Mouse (Mus musculus) c-Kit-positive CD71-positive TER-119-negative erythroid progenitor cells, embryonic 14.5 days (primary cell): ENCODE measurements around the gene Gm9857.

Experiments used
- DNase-seq: peaks from one replicate; pipeline ENCODE4 v3.0.0-alpha.2; 2013; ENCODE audit warnings: low read depth

Gm9857 gene

GRCm38 (mm10) chr3:108940001-108940633 is at the start of gene Gm9857:
Gene Gm9857 (minus strand): TSS chr3:108940445.
- DNase-seq = no peak

GRCm38 (mm10) chr3:108987009-108987659 is 46.9 kb upstream of the Gm9857 start:
- no peak for DNase-seq

GRCm38 (mm10) chr3:108986534-108986933 is 46.3 kb upstream of the Gm9857 start:
- no peak for DNase-seq

GRCm38 (mm10) chr3:108983989-108984388 is 43.7 kb upstream of the Gm9857 start:
- peak; percentile 35 for DNase-seq

- no peak for DNase-seq
Observed at GRCm38 (mm10) chr3:108981946-108982345, 41.7 kb upstream of the Gm9857 start.

GRCm38 (mm10) chr3:108977340-108978030 is 37.2 kb upstream of the Gm9857 start:
- DNase-seq = peak; percentile 28

- no peak for DNase-seq
Observed at GRCm38 (mm10) chr3:108974920-108975485, 34.8 kb upstream of the Gm9857 start.

GRCm38 (mm10) chr3:108973980-108974660 is 33.9 kb upstream of the Gm9857 start:
- DNase-seq = peak; percentile 22

- DNase-seq = no peak
Observed at GRCm38 (mm10) chr3:108966051-108966450, 25.8 kb upstream of the Gm9857 start.

GRCm38 (mm10) chr3:108964361-108965044 is 24.3 kb upstream of the Gm9857 start:
- no peak for DNase-seq

GRCm38 (mm10) chr3:108963776-108964175 is 23.5 kb upstream of the Gm9857 start:
- DNase-seq = no peak

GRCm38 (mm10) chr3:108963278-108963677 is 23.0 kb upstream of the Gm9857 start:
- DNase-seq = no peak

- DNase-seq = no peak
Observed at GRCm38 (mm10) chr3:108961655-108962054, 21.4 kb upstream of the Gm9857 start.

GRCm38 (mm10) chr3:108961226-108961625 is 21.0 kb upstream of the Gm9857 start:
- no peak for DNase-seq

- no peak for DNase-seq
Observed at GRCm38 (mm10) chr3:108959680-108960295, 19.5 kb upstream of the Gm9857 start.

GRCm38 (mm10) chr3:108957976-108958375 is 17.7 kb upstream of the Gm9857 start:
- DNase-seq = no peak

- DNase-seq = no peak
Observed at GRCm38 (mm10) chr3:108940996-108941395, 751 bp upstream of the Gm9857 start.

GRCm38 (mm10) chr3:108939573-108939972 is 672 bp downstream of the Gm9857 start, which contains the start of gene Henmt1:
Gene Henmt1 (plus strand): TSS chr3:108939873.
- no peak for DNase-seq

- DNase-seq = no peak
Observed at GRCm38 (mm10) chr3:108938691-108939090, 1.6 kb downstream of the Gm9857 start.

GRCm38 (mm10) chr3:108933557-108933956 is 6.7 kb downstream of the Gm9857 start:
- no peak for DNase-seq

- DNase-seq = no peak
Observed at GRCm38 (mm10) chr3:108926308-108926707, 13.9 kb downstream of the Gm9857 start.
